Mouse (Mus musculus) embryo, embryonic 10 days (tissue): ENCODE measurements around the gene Scn4a.

ENCODE experiments used
- DNase-seq: peaks from one replicate; pipeline ENCODE4 v3.0.0-alpha.2; 2015; ENCODE audit warnings: low spot score

Scn4a gene

GRCm38 (mm10) chr11:106271794-106272643 is 81.1 kb downstream of the Scn4a start:
- peak; percentile 42 for DNase-seq

GRCm38 (mm10) chr11:106271131-106271793 is 81.8 kb downstream of the Scn4a start:
- peak; percentile 61 for DNase-seq

- peak; percentile 38 for DNase-seq
These were observed 84.0 kb downstream of the Scn4a start for GRCm38 (mm10) chr11:106269060-106269431.
